Mouse (Mus musculus) liver, embryonic 14.5 days (tissue): ENCODE results near the gene Tmem176a.

Experiments
- CTCF ChIP-seq: IDR thresholded peaks from 2 replicates; pipeline ENCODE4 v1.5.1; 2016; ENCODE audit warnings: antibody characterized with exemption, low read depth, control low read depth
- EP300 ChIP-seq: IDR thresholded peaks from 2 replicates; pipeline ENCODE4 v1.6.1; 2016; ENCODE audit warnings: antibody characterized with exemption, low read depth

DNA sequence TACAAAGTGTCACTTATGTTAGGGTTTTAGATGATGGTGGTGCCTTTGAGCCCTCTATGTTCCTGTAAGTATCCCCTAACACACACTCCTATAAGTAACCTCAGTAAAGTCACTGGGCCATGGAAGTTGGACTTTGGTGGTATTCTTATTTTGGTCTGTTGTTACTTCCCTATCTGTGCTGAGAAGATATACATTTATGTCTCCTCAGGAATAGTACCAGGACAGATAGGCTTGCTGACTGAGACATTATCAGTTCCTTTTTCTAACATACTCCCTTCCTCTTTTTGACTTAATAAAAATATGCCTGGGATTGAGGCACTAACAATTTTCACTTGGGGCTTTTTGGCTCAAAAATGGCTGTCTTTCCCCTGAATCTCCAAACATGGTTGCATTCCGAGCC lies 8.3 kb upstream of the Tmem176a start:
- TF ChIP-seq CTCF (no peak), EP300 (no peak)
